Mouse (Mus musculus): ENCODE results near the gene Dcst1.

GRCm38 (mm10) chr3:89332476-89332875, 32.6 kb downstream of the Dcst1 start:
- no peak for TF ChIP-seq CTCF (IDR thresholded peaks at IDR 0.05; ENCODE audit: low read depth)
- no peak for TF ChIP-seq EP300 (IDR thresholded peaks at IDR 0.05; ENCODE audit: low read depth)
